Mouse (Mus musculus) macrophage (primary cell): ENCODE measurements around the gene Myadml2. TPM values are rescaled to one million over a fixed set of nuclear protein-coding genes. Genes with fewer than 3 reads are reported as not detected.

Source experiments
- H3K27ac ChIP-seq: fragments of 350-480 bp; formaldehyde crosslinking; 2 replicates; pipeline ENCODE4 v1.9.0; 2021
- H3K36me3 ChIP-seq: fragments of 350-480 bp; formaldehyde crosslinking; 2 replicates; pipeline ENCODE4 v1.9.0; 2021; ENCODE audit errors: inconsistent target
- H3K4me3 ChIP-seq: fragments of 350-480 bp; formaldehyde crosslinking; 2 replicates; pipeline ENCODE4 v1.9.0; 2021; ENCODE audit errors: inconsistent target
- H3K79me2 ChIP-seq: fragments of 350-480 bp; formaldehyde crosslinking; 2 replicates; pipeline ENCODE4 v1.9.0; 2021; ENCODE audit errors: inconsistent target
- WGBS: methylation state at CpG from one replicate; pipeline ENCODE4 v1.1.7; 2026; ENCODE audit warnings: inconsistent platforms; ENCODE audit not compliant: missing documents; 5-methylcytosine and 5-hydroxymethylcytosine counted together
- polyA plus RNA-seq: library from polyadenylated mRNA; stranded (reverse); fragments of 250-400 nt; gene quantifications from 3 replicates; pipeline ENCODE4 v1.2.4, GENCODE M21; 2018; ENCODE audit warnings: inconsistent platforms

The Myadml2 gene
- polyA plus RNA-seq, 1 experiment from 2014 or later, result not detected

DNA sequence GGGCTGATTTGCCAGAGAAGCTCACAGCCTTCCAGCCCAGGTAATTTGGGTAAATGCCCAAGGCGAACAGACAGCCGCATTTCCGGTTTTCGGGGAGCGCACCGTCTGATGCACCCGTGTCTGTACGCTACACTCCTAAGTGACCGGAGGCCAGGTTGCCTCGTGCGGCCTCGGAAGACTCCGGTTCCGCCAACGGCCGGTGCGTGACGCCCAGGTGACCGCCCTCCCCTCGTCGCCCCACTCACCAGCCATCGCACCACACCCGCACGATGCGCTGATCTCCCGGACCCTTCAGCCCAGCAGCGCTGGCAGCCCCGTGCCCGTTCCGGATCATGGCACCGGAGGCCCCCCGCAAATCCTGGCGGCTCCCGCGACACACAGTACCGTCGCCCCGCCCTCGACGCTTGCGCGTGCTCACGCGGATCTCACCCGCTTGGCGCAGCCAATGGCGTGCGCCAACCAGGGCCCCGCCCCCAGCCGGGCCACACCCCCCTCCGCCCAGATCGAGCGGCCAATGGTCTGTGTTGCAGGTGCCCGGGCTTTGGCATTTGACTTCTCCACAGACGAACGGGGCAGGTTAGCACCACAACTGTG is 30.3 kb downstream of the Myadml2 start, which contains the start of gene Pcyt2:
Pcyt2 (minus strand) TSS at position 418 of the 594 bp plus-strand sequence.
- peaks cover 58% of the 10 kb centered on the region for H3K36me3 ChIP-seq
- peak within 1 kb of the TSS; percentile 84 for H3K27ac ChIP-seq
- peak within 1 kb of the TSS; percentile 94 for H3K4me3 ChIP-seq
- WGBS, result under 1% methylated on average over 55 of the region's 56 CpGs
- H3K79me2 ChIP-seq, result peaks cover 64% of the 10 kb centered on the region

GRCm38 (mm10) chr11:120616617-120617294 is 31.2 kb downstream of the Myadml2 start:
- peak overlapping the region; percentile 94 for H3K4me3 ChIP-seq
- 49% methylated on average over 4 of the region's 4 CpGs for WGBS
- peaks cover 55% of the 10 kb centered on the region for H3K79me2 ChIP-seq
- peak overlapping the region; percentile 84 for H3K27ac ChIP-seq
- peaks cover 55% of the 10 kb centered on the region for H3K36me3 ChIP-seq

GRCm38 (mm10) chr11:120615606-120616203 is 32.3 kb downstream of the Myadml2 start:
- H3K79me2 ChIP-seq, result peaks cover 46% of the 10 kb centered on the region
- peak overlapping the region; percentile 94; the same call in 1 of the 2 replicates for H3K4me3 ChIP-seq
- peaks cover 55% of the 10 kb centered on the region for H3K36me3 ChIP-seq
- no peak overlapping the region for H3K27ac ChIP-seq
- 87% methylated on average over 11 of the region's 11 CpGs for WGBS

DNA sequence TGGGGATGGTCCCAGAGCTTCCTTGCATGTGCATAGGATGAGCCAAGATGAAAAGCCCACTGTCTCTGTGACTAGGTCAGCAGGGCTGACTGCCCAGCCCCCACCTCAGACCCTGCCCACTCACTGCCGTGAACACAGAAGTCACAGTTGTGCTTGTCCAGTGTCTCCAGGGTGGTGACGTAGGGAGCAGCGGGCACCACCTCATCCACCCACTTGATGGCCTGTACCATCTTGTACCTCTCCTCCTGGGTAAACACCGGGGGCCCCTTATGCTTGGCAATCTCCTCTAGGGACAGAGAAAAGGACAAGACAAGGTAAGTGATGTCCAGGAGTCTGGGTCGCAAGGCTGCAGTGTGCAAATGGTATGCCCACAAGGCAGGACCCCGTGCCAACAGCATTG is 32.8 kb downstream of the Myadml2 start:
- 96% methylated on average over 6 of the region's 6 CpGs for WGBS
- Histone ChIP-seq H3K27ac (no peak overlapping the region), H3K36me3 (peaks cover 55% of the 10 kb centered on the region), H3K79me2 (peaks cover 43% of the 10 kb centered on the region), H3K4me3 (no peak overlapping the region)

- H3K4me3 ChIP-seq, result no peak overlapping the region
- H3K36me3 ChIP-seq, result peaks cover 49% of the 10 kb centered on the region; the same call in 1 of the 2 replicates
- 82% methylated on average over 8 of the region's 8 CpGs for WGBS
- H3K27ac ChIP-seq, result no peak overlapping the region
- peaks cover 43% of the 10 kb centered on the region for H3K79me2 ChIP-seq
Observed at GRCm38 (mm10) chr11:120613976-120614375, 34.0 kb downstream of the Myadml2 start.

GRCm38 (mm10) chr11:120613481-120613972 is 34.4 kb downstream of the Myadml2 start:
- Histone ChIP-seq H3K36me3 (peaks cover 45% of the 10 kb centered on the region; the same call in 1 of the 2 replicates), H3K27ac (no peak overlapping the region), H3K4me3 (no peak overlapping the region), H3K79me2 (peaks cover 43% of the 10 kb centered on the region)
- 98% methylated on average over 9 of the region's 10 CpGs for WGBS

- peaks cover 43% of the 10 kb centered on the region for H3K79me2 ChIP-seq
- H3K4me3 ChIP-seq, result no peak overlapping the region
- peaks cover 40% of the 10 kb centered on the region; the same call in 1 of the 2 replicates for H3K36me3 ChIP-seq
- H3K27ac ChIP-seq, result no peak overlapping the region
- whole genome bisulfite sequencing, result 64% methylated on average over 6 of the region's 6 CpGs
Observed at GRCm38 (mm10) chr11:120612763-120613162, 35.2 kb downstream of the Myadml2 start.

DNA sequence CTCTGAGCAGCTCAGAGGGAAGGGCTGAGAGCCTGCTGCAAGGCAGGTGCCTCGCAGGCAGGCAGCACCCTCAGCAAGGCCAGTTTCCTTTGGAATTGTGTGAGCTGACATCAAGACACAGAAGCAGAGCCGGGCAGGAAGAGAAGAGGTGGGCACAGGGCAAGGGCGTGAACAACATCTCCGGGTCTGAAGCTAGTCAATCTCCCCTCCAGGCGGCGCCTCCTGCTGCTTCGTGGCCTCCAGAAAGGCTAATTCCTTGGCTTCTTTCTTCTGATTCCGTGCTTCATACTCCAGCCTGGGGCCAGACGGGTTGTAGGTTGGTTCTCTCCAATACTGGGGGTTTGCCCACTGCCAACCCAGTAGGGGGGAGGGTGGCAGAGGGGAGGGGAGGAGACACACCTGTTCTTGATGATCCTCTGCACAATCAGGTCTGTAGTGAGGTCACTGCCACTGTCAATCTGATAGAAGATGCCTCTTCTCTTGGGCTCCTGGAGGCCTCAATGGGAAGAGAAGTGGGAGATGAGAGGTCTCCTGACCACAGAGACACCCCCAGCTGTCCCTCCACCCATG is 37.4 kb downstream of the Myadml2 start:
- peaks cover 40% of the 10 kb centered on the region; the same call in 1 of the 2 replicates for H3K36me3 ChIP-seq
- 91% methylated on average over 7 of the region's 9 CpGs for WGBS

GRCm38 (mm10) chr11:120609250-120609649 is 38.7 kb downstream of the Myadml2 start:
- WGBS, result 90% methylated on average over 7 of the region's 8 CpGs
- Histone ChIP-seq H3K27ac (no peak overlapping the region), H3K4me3 (no peak overlapping the region), H3K79me2 (peaks cover 10% of the 10 kb centered on the region; the same call in 1 of the 2 replicates), H3K36me3 (peaks cover 52% of the 10 kb centered on the region; the same call in 1 of the 2 replicates)

More for the DNA sequence above, 37.4 kb downstream of the Myadml2 start:
- peaks cover 23% of the 10 kb centered on the region for H3K79me2 ChIP-seq
- no peak overlapping the region for H3K4me3 ChIP-seq
- H3K27ac ChIP-seq, result no peak overlapping the region

- WGBS, result 29% methylated on average over 45 of the region's 45 CpGs
- no peak within 1 kb of the TSS for H3K4me3 ChIP-seq
- H3K27ac ChIP-seq, result no peak within 1 kb of the TSS
- peaks cover 2% of the 10 kb centered on the region; the same call in 1 of the 2 replicates for H3K79me2 ChIP-seq
- peaks cover 53% of the 10 kb centered on the region; the same call in 1 of the 2 replicates for H3K36me3 ChIP-seq
Observed at GRCm38 (mm10) chr11:120608241-120609034, 39.5 kb downstream of the Myadml2 start, which contains the start of gene Npb. Gene Npb, plus strand, starts transcription at chr11:120608477.

GRCm38 (mm10) chr11:120606764-120607163 is 41.2 kb downstream of the Myadml2 start:
- Histone ChIP-seq H3K4me3 (no peak overlapping the region), H3K27ac (no peak overlapping the region), H3K79me2 (no peaks in the 10 kb centered on the region), H3K36me3 (peaks cover 57% of the 10 kb centered on the region; the same call in 1 of the 2 replicates)
- WGBS, result 93% methylated on average over 4 of the region's 4 CpGs

DNA sequence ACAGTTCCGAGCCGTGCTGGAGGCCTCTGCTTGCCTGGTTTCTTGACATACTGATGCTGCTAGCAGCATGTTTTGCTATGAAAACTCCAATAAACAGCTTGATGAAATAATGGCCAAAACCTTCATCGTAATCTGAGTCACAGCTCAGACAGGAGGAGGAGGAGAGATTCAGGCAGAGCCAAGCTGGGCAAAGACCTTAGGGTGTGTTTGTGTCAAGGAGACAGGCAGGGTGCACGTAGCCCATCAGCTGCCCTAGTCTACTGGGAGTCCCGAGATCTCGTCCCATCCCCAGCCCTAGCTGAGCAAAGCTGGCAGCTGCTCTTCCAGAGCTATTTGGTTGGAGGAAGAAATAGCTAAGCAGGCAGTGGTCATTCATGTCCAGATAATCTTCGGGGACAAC is 42.3 kb downstream of the Myadml2 start:
- H3K79me2 ChIP-seq, result no peaks in the 10 kb centered on the region
- H3K4me3 ChIP-seq, result no peak overlapping the region
- peaks cover 53% of the 10 kb centered on the region; the same call in 1 of the 2 replicates for H3K36me3 ChIP-seq
- WGBS, result 89% methylated on average over 7 of the region's 7 CpGs
- H3K27ac ChIP-seq, result no peak overlapping the region

DNA sequence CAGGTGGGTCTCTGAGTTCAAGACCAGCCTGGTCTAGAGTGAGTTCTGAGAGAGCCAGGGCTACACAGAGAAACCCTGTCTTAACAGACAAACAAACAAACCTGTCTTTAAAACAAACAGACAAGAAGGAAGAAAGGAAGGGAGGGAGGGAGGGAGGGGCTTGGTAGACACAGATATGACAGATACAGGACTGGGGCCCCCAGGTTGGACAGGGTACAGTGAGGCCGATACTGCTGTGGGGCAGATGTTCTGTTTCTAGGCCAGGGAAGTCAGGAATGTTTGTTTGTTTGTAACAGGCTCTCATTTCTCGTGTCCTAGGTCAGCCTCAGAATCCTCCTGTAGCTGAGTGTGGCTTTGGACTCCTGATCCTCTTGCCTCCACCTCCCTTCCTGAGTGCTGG is 44.4 kb downstream of the Myadml2 start:
- H3K4me3 ChIP-seq, result no peak overlapping the region
- H3K36me3 ChIP-seq, result peaks cover 45% of the 10 kb centered on the region; the same call in 1 of the 2 replicates
- H3K27ac ChIP-seq, result no peak overlapping the region
- WGBS, result 95% methylated on average over 2 of the region's 2 CpGs
- peaks cover 15% of the 10 kb centered on the region for H3K79me2 ChIP-seq
